Mouse (Mus musculus) Muller cell, postnatal 12 days (primary cell): ENCODE data around the gene Tmem59l.

Source experiments
- DNase-seq: peaks from one replicate; pipeline ENCODE4 v3.0.0-alpha.2; 2015; ENCODE audit errors: inconsistent ontology term

Gene Tmem59l

DNA sequence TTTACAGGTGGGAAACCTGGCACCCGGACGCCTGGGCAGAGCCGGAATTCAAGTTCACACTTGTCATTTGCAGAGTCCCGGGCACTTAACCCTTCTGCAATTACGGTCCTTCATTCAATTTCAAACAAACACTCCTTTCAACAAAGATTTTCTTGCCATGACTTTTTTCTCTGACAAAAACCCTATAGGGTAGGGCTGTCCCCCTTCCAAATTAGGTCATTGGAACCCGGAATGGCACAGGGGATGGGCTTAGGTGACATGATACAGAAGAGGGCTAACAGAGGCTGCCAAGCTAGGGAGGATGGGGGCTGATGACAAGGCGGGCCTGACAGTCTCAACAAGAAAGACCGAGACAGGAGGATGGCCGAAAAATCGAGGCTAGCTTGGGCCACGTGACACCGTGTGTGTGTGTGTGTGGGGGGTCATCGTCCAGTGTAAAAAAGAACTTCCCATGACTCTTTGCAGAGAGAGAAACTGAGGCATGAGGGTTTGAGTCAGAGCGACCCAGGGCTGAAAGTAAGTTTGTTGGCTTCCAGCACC is 1.8 kb upstream of the Tmem59l start:
- no peak for DNase-seq

DNA sequence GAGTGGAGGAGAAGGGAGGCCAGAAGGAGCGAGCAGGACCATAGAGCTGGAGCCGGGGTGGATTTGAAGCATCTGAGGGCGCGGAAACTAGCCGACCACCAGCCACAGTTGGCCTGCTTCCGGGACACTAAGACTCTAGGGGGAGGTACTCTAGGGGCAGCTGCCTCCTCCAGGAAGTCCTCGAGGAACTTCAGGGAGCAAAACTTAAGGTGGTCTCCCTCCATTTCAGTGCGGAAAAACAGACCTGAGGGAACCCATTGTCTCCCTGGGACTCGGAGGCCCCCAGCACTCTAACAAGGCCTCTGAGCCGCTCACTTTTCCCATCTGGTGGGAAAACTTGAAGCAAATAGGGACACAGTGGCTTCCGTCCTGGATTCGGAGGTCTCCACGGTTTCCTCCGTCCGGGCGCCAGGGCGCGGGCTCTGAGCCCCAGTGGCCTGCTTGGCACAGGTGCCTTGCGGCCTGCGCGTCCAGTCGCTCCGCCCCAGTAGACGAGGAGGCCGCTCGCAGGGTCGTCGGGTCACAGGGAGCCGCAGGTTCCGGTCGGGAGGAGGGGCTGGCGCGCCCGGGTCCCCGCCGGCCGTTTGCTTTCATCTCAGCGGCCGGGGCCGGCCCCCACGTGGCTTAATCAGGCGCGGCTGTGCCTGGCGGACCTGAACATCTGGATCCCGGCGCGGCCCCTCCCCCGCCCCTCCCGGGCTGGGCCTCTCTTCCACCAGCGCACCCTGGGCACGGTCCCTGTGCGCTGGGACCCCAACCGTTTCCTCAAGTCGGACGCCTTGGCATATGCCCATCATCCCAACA is 1.0 kb upstream of the Tmem59l start:
- no peak for DNase-seq

DNA sequence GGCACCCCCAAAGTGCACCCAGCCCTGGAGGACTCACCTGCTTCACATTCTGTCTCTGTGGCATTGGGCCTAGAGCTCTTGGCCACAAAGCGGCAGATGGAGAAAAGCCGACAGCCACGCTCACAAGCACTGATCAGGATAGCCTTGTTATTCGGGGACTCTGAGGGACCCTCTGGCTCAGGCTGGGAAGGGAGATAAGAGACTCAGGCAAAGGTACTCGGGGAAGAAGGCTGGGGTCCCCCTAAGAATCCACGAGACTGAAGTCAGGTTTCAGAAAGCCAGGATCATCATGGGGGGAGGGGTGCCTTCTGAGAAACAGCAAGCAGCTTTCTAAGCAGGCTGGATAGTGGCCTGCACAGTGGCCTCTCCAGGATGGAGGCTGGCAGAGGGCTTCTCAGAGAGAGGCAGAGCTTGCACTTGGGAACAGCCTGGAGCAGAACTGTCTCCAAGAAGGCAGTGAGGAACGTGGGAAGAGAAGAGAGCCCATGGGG is 922 bp downstream of the Tmem59l start:
- no peak for DNase-seq

DNA sequence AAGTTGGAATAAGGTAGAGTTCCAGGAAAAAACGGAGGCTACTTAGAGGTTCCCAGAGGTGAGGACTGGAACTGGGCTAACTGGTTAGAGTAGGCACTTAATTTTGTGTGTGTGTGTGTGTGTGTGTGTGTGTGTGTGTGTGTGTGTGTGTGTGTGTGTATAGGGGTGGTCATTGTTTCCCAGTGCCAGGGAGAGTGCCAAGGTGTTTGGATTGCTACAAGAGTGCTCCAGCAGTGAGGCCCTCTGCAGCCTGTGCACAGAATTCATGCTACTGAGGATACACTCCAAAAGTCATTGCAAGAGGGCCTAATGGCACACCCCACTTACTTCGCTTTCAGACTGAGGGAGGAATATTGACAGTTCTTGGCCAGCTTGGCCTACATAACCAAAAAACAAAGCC is 4.2 kb downstream of the Tmem59l start:
- no peak for DNase-seq

DNA sequence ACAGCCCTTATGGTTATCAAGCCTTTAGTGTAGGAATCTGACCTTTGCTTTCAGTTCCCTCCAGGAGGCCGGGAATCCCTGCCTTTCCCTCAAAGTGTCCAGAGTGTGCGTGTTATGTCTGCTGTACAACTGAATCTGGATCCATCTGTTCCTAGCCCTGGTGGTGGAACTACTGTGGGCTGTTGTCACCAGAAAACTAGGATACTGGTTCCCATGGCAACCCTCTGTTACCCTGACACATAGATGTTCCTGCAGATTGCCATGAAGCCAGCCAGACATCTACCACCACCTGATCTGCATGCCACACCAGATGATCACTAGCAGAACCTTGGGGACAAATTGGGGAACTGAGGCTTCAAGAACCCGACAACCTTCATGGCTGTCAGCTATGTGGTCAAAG is 5.2 kb downstream of the Tmem59l start:
- DNase-seq = no peak

DNA sequence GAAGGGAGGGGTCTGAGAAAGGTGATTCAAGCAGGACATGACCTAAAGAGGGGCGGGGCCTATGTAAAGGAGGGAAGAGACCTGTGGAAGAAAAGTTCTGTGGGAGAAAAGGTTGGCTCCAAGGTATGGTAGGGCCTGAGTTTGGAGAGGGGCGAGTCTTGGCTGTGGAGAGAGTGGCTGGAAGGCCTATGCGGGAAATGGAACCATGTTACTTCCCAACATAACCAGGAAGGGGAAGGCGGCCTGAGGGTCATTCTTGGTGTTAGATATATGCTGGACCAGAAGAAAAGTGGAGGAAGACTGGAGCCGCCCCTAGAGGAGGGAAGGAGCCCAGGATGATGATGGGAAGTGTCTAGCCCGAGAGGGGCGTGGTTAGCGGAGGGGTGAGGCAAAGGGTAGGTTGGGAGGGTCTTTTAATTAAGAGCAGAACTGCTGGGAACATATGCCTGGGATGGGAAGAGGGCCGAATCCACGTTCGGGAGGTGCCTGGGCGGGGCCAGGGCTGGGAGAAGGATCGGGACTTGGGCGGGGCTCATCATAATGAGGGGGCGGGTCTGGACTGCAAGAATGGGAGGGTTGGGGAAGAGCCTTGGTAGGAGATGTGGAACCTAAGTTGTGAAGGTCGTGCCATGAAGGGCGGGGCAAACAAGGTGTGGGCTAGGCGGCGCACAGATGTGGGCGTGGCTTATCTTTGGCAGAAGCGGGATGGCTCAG is 9.7 kb downstream of the Tmem59l start:
- peak; percentile 47 for DNase-seq

DNA sequence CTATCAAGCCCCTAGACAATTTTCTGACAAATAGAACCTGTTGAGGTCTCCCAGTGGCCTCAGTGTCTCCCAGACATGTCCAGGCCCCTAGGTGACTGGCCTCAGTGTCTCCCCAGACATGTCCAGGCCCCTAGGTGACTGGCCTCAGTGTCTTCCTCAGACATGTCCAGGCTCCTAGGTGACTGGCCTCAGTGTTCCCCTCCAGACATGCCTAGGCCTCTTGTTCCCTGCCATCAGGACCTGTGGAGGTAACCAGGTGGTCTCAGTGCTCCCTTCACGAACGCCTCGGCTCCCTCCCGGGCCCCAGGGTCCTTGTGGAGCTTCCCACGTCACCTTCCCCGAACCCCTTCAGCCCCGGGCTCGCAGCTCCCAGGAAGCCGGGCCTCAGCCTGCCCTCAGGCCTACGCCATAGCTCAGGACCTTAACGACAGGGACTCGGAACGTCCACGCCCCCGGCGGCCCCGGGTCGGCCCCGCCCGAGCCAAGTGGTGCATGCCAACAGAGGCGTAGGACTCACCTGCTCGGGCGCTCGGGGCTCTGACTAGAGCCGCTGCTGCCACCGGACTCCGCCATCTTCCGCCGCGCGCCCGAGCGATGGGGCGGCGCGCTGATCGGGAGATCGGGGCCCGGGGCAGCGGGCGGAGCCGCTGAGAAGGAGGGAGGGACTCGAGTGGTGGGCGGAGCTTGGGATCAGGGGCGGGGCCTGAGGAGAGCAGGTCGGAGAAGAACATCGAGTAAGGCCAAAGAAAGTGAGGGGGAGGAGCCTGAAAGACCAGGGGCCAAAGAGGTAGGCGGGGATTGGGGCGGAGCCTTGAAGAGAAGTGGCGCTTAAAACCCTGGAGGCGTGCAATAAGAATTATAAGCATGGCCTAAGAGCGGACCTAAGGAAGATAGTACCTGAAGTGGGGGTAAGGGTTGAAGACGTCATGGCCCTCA is 10.6 kb downstream of the Tmem59l start, which contains the start of gene Klhl26:
Klhl26 (minus strand) TSS at position 636 of the 936 bp plus-strand sequence.
- peak; percentile 99 for DNase-seq

DNA sequence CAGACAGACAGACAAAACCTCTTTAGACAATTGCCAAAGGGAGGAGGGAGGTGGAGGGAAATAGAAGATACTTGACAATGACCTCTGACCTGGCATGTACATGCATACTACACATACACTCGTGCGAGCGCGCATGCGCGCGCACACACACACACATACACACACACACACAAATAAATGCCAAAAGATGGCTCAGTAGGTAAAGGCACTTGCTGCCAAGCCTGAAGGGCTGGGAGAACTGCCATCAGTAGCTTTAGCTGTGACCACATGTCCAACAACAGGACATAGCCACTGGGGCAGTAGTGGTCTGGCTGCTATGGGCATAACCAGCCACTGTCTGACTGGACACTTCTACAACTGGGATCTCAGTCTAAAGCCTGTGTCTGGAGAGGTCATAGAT is 15.3 kb downstream of the Tmem59l start:
- no peak for DNase-seq

DNA sequence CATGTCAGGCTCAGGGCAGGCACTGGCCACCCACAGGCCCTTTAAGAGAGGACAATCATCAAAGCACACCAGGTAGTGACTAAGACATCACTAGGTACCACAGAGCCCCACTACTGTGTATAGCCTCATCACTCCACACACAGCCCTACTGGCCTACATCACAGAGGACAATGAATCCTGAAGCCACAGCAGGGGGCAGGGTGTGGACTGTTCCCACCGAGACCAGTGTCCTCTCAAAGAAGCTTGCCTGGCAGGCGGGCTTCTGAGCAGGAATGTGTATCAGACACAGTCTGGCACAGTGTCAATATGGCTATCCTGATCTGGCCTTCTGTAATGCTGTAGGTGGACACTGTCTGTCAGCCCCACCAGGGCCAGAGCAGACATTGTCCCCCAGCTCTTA is 17.2 kb downstream of the Tmem59l start:
- peak; percentile 62 for DNase-seq

DNA sequence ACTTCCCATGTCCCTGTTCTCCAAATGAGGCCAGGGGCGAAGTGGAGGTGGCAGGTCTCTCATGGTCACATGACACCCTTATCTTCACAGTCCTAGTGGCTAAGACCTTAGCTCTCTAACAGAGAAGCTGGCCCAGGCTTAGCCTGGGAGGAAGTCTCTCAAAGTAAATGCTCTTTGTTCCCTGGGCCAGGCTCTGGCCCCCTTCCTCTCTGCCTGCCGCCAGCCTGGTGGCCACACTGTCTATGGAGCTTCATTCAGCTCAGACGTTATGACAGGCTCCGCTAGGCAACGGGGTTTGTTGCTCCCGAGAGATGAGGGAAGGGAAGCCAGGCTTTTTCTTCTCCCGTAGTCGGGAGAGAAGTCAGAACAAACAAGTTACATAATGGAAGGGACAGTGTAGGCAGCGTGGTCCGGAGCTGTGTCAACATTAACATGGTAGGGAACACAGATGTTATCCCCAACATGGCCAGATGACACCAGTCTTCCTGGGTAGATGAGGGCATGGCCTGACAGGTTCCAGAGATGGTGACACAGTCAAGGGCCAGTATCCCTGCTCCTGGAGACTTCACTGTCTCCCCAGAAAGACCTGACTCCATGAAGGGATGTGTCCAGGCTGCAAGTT is 17.8 kb downstream of the Tmem59l start:
- peak; percentile 56 for DNase-seq

DNA sequence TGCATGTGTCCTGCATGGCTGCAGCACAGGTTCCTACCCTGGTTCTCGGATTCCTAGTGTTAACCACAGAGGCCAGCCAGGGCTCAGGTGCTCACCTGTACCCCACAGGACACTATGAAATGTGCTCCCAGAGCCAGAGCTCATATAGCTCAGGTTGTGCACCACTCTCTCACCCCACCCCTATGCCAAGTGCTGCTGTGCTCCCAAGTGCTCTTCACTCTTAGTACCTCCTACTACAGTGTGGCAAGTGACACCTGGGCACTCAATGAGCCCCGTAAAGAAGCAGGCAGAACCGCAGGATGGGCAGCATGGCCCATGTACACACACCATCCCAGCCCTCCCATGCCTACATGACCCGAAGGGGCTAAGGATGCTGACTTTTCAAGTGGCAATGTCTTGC is 18.4 kb downstream of the Tmem59l start:
- no peak for DNase-seq

DNA sequence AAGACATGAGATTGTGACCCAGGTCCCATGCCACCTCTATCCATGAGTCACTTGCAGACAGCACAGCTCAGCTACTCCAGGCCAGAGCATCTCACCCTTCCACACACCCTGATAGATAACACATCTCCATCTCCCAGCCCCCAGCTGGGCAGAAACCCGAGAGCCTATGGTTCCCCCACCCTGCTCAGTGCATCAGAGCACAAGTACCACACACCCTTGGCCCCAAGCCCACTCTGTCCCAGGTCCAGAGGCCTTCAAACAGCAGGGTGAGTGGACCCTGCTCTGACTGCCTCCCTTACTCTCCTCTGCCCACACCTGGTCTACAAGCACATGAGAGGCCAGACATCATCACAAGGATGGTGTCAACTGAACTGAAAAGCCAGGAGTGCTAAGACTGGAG is 19.3 kb downstream of the Tmem59l start:
- no peak for DNase-seq

DNA sequence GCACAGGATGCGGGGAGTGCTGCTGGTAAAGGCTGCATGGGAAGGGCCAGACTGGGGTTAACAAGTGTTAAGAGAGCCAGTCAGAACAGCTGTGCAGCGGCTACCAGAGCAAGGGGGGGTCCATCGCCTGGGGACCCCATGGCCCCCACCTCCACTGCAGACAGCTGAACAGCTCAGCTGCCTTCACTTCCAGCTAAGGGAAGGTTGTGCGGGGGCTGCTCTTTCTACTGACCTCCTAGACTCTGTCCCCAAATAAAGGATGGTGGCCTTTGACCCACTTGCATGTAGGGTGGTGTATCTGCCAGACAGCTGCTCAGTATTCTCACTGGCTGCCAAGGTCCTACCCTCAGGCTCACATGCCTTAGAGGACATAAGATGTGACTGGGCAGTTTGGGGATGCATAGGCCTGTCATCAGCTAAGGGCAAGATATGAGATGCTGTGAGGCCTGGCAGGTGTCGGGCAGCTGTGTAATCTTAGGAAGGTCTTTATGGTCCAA is 19.9 kb downstream of the Tmem59l start:
- no peak for DNase-seq

DNA sequence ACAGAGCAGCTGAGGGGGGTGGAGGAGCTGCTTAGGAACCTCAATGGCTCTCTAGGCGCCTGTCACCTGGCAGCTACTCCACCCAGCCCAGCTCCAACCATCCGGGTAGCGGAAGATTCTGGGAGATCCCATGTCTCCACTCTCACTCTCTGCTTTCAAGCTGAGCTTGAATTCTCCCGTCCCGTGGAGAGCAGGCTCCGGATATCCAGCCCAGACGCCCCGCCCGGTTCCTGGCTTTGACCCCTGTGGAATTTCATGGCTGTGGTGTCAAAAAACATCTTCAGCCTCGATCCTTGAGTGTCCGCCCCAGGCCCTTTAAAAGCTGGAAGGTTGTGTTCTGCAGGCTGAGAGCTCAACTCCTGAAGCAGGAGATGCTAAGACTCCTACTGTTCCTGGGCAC is 20.4 kb downstream of the Tmem59l start:
- no peak for DNase-seq

DNA sequence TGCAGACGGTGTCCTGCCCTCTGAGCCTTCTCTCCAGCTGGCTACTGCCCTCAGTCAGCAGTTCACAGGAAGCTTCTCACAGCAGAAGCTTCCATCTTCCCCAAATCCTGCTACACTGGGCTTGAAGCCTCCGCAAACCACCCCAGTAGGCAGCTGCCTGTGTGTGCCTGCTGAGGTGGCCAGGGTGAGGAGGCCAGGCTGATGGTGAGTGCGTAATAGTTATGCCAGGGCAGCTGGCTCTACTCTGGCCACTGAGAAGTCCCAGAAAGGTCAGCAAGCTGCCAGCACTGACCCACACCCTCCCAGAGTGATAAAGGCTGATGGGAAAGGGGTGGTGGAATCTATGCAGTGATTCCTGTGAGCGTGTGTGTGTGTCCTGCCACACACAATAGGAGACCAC is 20.9 kb downstream of the Tmem59l start:
- DNase-seq = no peak

DNA sequence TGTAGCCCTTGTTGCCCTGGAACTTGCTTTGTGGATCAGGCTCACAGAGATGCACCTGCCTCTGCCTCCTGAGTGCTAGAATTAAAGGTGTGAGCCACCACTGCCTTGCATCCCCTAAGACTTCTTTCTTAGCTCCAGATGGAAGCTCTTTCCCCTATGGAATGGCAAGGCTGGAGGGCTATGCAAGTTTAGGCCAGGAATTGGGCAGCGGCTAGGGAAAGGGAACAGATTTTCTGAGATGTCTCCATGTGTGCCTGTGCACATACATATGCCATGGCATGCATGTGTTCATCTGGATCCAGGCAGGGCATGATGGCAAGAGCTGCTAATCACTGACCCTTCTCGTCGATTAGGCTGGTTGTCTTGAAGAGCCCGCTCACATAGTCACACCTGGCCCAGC is 21.5 kb downstream of the Tmem59l start:
- no peak for DNase-seq

DNA sequence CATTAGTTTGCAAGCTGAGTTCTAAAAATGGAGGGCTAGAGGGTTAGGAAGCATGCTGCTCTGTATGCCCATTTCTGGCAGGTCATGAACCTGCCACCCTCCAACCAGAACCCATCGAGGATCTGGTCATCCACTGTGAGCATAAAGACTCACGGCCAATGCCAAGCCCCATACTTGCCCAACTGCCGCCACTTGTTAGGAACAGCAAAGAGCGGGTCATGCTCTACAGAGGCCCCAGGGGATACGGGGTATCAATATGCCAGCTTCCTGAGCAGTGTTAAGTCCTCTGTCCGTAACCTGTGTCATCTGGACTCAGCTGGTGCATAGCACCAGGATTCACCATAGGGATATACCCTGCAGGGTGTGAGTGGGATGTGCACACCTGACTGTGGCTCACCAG is 23.0 kb downstream of the Tmem59l start:
- DNase-seq = no peak

DNA sequence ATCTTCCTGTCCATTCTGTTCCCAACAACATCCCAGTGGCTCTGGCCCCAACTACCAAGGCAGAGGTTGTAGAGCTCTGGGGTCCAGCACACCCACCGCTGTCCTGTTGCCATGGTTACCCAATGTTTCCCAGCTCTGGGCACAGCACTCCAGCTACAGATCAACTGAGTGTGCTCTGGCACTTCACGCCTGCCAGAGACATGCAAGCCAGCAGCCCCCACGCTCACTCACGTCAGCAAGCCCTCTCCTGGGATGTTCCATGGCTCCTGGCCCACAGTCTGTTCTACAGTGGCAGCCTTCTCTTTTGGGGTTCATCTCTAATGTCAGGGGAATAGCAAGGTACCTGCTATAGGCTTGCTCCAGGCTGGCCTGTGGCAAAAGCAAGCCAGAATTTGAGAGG is 23.9 kb downstream of the Tmem59l start:
- DNase-seq = no peak

DNA sequence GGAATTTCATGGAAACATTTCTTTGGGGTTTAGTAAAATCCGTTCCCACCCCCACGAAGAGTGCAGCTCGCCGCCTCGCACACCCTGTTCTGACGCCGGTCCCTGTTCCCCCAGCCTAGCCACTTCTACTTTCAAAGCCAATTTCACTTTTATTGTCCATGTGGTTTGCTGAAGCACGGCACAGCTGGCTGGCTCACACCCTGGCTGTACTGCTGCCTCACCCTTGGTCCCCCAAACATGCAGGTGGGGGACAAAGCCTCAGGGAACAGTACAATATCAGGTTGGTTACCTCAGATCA is 24.7 kb downstream of the Tmem59l start:
- no peak for DNase-seq

DNA sequence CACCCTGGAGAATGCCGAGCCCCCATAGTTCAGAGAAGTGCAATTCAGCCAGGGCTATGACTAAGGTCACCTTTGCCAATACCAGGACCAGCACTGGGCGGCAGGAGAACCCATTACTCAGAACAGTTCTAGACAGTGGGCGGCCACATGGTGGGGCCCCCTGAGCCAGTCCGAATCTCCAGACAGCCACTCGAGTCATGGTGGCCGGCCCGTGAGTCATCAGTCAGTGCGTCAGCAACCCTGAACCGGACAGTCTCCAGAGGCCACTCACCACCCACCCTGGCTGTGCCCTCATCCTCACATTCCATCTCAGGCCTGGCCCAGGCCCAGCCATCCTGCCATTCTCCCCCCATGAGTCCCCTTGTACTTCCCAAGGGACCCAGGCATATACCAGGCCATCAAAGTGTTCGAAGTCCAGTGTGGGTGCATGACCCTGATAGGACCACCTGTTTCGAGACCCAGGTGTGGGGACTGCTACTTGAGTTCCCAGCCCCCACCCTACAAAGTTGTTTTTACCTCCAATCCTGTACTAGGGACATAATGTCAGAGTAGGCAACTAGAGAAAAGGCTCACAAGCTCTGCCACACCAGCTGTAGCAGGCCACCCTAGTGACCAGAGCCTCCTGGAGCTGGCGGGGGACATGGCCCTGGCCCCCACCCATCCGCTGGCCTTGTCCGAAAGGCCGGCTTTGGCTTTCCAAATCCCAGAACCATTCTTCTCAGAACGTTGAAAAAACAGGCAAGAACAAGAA is 25.2 kb downstream of the Tmem59l start:
- DNase-seq = peak; percentile 90

DNA sequence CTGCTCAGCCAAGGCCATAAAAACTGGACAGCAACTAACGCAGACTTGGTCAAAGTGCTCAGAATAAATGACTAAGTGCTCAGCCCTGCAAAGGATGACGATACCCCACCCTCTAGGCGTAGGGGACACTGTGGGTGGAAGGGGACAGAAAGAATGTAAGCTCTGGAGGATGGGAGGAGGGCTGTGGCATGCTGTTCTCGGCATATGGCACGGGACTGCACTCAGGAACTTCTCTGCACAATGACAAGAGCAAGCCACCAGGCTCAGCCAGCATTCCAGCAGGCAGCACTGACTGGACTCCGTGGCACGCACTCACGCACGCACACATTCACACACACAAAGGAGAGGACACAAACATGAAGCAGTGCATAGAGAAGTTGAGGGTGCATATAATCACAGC is 26.6 kb downstream of the Tmem59l start:
- DNase-seq = peak; percentile 91
